Mouse (Mus musculus): ENCODE data around the gene Bmp8a.

The Bmp8a gene

GRCm38 (mm10) chr4:123284731-123285624, 58.1 kb downstream of the Bmp8a start:
- no peak for DNase-seq

GRCm38 (mm10) chr4:123283675-123284064, 59.4 kb downstream of the Bmp8a start:
- peak; percentile 18 for DNase-seq

GRCm38 (mm10) chr4:123282915-123283674, 60.0 kb downstream of the Bmp8a start:
- DNase-seq, result peak; percentile 31

GRCm38 (mm10) chr4:123282500-123282899, 60.6 kb downstream of the Bmp8a start:
- DNase-seq, result peak; percentile 88

GRCm38 (mm10) chr4:123280117-123280516, 62.9 kb downstream of the Bmp8a start:
- DNase-seq, result no peak

GRCm38 (mm10) chr4:123271063-123271462, 72.0 kb downstream of the Bmp8a start:
- no peak for DNase-seq
